Mouse (Mus musculus) liver, postnatal 0 days (tissue): ENCODE data around the gene Lxn.

Source experiments
- CTCF ChIP-seq: sonication (generic); IDR thresholded peaks from 2 replicates; pipeline ENCODE4 v1.5.1; 2016; ENCODE audit warnings: antibody characterized with exemption, low read depth
- EP300 ChIP-seq: IDR thresholded peaks from 2 replicates; pipeline ENCODE4 v1.6.1; 2016; ENCODE audit warnings: antibody characterized with exemption, low read depth, mild to moderate bottlenecking

DNA sequence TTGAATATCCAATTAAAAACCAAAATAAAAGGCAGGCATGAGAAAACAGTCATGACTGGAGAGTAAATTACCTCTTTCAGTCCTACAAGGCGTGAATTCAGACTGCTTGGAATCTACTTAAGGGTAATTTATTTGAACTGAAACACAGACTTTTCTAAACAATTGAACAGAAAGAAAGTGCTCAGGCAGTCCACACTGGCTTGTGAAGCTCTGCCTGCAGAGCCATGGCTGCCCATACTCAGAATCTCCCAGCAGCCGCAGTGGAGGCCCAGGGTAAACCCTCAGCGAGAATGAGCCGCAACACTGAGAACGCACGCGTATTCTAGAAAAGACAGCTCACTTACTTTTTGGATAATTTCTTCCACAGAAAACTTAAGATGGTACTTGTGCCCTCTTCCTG lies 1.7 kb downstream of the Lxn start:
- TF ChIP-seq CTCF (no peak), EP300 (no peak)
